Mouse (Mus musculus): ENCODE data around the gene Scrn2.

DNA sequence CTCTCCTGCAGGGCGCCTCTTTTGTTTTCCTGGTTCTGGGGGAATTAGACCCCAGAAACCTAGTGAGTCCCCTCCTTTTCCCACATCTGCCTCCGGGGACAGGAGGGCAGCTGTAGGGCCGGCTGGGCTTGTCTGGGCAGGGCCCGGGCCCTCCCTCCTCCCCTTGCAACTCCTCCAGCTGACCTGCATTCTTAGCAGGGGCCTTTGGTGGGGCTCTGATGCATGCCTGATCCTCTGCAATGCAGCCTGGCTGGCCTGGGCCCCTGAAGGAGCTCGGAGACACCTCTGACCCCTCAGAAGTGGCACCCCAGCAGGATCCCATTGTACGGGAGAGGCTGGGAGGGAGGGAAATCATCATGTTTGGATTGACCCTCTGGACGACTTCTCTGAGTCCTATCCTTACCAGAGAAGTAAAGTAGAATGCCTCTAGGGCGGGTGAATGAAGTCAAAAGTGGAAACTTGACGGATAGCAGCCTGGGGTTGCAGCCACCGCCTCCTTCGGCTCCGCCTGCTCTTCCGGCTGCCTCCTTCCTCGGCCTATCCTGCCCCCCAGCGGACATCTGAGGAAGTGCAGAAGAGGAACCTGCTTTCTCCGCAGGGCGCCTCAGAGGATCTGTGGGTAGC lies 3.9 kb upstream of the Scrn2 start:
- TF ChIP-seq CTCF (IDR thresholded peaks at IDR 0.05; ENCODE audit: control insufficient read depth, insufficient read depth, low read length), result peak; percentile 95
- peak; percentile 46; the same call in 1 of the 2 replicates for TF ChIP-seq POLR2A (IDR thresholded peaks at IDR 0.05; ENCODE audit: borderline replicate concordance, control insufficient read depth, low read depth, low read length)

All from bone marrow, adult 2 months (tissue).